Mouse (Mus musculus) frontal cortex, postnatal 25 days (tissue): ENCODE results near the gene Mgat4b.
"Not testable (repeated sequence)": the region's sequence is repeated elsewhere in the genome, so short reads cannot be mapped to it uniquely, and the experiment has no call there.

Experiments used
- DNase-seq, 2 experiments: peaks; one replicate each; pipeline ENCODE4 v3.0.0; 2022; ENCODE audit warnings: low spot score in 2 of 2

Gene Mgat4b

GRCm38 (mm10) chr11:50210505-50211151 lies at the start of gene Mgat4b, which contains the start of gene Sqstm1:
Mgat4b (plus strand) TSS chr11:50210890.
Sqstm1 (minus strand) TSS chr11:50210827.
- DNase-seq = peak; percentile 77 to 78

- peak in 1 of 2 experiments; percentile 33 for DNase-seq
Observed at GRCm38 (mm10) chr11:50161578-50162304, 48.9 kb upstream of the Mgat4b start.

GRCm38 (mm10) chr11:50162338-50163050 lies 48.2 kb upstream of the Mgat4b start:
- no peak for DNase-seq

GRCm38 (mm10) chr11:50168352-50168751 lies 42.3 kb upstream of the Mgat4b start:
- DNase-seq = no peak

DNA sequence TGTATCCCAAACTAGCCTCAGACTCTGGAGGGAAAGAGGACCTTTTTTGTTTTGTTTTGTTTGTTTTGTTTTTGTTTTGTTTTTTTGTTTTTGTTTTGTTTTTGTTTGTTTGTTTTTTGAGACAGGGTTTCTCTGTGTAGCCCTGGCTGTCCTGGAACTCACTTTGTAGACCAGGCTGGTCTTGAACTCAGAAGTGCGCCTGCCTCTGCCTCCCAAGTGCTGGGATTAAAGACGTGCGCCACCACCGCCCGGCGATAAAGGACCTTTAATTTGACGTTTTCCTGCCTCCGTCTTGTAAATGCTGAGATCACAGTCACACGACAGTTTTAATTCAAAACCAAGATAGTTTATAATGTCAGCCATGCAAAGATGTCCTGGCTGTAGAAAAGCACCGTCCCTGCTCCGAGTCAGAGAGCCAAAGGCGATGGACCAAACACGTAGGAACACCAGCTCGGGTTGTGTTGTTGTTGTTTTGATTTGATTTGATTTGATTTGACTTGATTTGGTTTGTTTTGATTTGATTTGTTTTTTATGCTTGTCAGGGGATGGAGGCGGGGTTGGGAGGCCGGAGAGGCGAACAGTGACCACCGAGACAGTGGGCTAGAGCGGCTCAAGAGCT lies 36.5 kb upstream of the Mgat4b start, which contains the start of gene Mrnip:
TSS of gene Mrnip (plus strand) at position 334 of the 619 bp plus-strand sequence.
- DNase-seq = not testable (repeated sequence)

- DNase-seq = peak; percentile 88 to 94
Observed at GRCm38 (mm10) chr11:50174730-50175187, 35.9 kb upstream of the Mgat4b start.

- no peak for DNase-seq
Observed at GRCm38 (mm10) chr11:50176351-50176750, 34.3 kb upstream of the Mgat4b start.

DNA sequence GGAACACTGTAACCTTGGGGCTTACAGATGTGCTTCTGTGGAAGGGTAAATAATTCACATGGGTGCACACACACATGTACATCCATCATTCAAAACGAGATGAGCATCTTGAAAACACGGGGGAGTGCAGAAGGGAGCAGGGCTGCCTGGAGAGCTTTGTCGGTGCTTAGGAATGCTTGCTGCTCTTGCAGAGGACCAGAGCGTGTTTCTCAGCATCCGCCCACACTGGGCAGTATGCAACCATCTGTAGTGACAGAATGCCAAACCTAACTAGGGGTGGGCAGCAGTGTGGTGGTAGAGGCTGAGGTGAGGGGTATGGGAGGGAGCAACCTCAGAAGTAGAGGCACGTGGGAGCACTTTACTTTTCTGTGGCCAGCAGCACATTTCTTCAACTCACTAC lies 33.6 kb upstream of the Mgat4b start:
- no peak for DNase-seq

GRCm38 (mm10) chr11:50178532-50179488 lies 31.9 kb upstream of the Mgat4b start:
- DNase-seq = no peak

DNA sequence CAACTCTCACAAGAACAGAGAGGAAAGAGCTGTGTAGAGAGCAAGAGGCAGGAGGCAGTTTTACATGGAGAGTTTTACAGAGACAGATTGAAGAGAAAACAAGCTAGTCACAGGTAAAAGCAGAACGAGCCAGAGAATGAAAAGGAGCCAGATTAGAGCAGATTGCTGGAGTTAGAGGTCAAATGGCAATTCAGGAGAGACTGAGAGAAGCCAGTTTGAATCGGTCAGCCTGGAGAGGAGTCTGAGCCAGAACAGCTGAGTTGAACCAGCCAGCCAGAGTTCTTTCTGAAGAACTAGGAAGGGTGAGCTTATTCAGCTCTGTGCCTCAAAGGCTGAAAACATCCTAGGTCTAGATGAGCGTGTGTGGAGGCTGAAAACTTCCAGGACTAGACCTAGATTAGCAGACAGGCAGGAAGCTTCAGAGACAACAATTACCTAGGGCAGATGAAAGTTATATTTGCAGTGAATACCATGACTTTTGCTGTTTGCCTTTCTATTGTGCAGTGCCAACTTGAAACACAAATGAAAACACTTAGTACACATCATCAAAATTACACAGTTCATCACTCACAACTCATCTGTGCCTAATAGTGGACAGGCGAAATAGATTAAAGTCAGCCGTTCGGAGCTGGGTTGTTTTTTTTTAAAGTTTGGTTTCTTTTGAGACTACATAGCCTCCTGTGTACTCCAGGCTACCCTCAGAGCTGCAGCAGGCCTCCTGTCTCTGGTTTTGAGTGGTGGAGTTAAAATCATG lies 30.0 kb upstream of the Mgat4b start:
- no peak for DNase-seq

DNA sequence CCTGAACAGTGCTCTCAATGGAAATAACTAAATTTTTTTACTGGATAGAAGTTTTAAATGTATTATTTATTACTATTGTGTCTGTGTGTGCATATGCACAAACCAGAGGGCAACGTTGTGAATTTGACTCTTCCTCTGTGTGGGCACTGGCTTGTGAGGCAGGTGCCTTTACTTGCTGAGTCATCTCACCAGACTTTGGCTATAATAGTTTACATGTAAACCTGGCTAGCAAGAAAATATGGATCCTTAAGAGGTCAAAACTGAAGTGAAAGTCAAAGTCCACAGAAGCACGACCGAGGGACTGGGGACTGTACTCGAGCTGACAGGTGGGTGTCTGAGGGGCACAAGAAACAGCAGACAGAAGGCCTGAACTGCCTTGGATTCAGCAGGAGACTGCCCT lies 28.0 kb upstream of the Mgat4b start:
- DNase-seq = no peak

- no peak for DNase-seq
Observed at GRCm38 (mm10) chr11:50184788-50185187, 25.9 kb upstream of the Mgat4b start.

GRCm38 (mm10) chr11:50188682-50189081 lies 22.0 kb upstream of the Mgat4b start:
- DNase-seq = no peak

- no peak for DNase-seq
Observed at GRCm38 (mm10) chr11:50190362-50190761, 20.3 kb upstream of the Mgat4b start.

DNA sequence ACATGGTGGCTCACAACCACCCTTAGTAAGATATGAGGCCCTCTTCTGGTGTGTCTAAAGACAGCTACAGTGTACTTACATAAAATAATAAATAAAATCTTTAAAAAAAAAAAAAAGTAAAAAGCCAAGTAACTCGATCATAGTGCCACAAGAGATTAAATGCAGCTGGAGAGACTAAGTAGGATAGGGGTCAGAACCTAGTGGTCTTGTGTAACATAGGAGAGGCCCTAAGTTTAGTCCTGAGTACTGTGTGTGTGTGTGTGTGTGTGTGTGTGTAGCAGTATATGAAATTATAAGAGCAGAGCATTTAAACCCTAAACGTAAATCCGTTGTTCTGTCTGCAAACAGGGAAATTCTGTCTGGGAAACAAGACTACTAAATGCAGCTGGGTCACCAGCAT lies 18.4 kb upstream of the Mgat4b start:
- DNase-seq = no peak

DNA sequence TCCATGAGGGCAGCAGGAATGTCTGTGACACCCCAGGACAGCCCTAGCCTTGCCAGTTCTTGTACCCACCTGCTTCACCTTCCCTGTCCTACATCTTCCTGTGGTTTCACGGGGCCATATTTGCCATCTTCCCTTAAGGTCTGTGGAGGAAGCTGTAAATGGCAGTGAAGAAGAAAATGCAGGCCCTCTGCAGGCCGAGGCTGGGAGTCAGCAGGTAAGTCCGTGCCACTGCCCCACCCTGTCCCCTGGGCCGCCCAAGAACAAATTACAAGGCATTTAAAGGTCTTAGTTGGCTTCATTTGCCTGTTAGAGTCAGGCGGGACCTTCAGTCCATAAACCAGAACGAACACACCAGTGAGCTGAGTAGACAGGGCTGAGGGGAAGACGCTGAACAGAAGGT lies 16.6 kb upstream of the Mgat4b start:
- no peak for DNase-seq

- DNase-seq = no peak
Observed at GRCm38 (mm10) chr11:50194793-50195192, 15.9 kb upstream of the Mgat4b start.

DNA sequence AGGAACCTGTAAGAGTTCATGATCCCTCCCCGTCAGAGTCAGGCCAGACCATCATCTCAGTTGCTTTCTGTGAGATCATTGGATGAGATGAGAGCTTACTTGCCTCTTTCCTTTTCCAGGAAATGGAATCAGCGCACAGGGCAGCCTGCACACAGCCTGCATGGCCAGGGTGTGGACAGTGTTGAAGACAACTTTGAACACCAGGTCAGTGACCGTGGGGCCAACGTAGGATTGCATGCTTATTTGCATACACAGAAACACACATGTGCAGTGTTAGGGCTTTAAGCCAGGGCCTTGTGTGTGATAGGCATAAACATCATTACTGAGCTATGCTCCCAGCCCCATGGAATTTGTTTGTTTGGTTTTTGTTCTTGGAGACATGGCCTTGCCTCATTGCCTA lies 13.2 kb upstream of the Mgat4b start:
- no peak for DNase-seq

GRCm38 (mm10) chr11:50198219-50198846 lies 12.4 kb upstream of the Mgat4b start:
- DNase-seq = no peak

DNA sequence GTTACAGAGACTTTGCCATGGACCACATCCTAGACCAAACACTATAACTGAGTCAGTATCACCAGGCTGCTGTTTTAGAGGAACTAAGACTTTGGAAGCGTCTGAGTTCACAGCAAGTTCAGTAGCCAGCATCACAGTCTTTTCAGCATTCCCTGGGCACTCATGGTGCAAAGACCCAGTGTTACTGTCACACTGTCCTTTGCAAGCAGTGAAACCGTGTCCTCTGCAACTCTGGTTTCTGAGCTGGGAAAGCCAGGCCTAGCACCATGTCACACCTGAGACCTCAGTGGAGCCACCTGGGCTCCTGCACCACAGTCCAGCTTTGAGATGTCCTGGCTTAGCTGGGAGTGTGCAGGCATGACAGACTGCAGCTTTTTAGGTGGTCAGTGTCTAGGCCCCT lies 11.8 kb upstream of the Mgat4b start:
- no peak for DNase-seq
